Mouse (Mus musculus) retina, postnatal 7 days (tissue): ENCODE data around the gene Retreg3.

Experiments used
- DNase-seq: peaks from one replicate; pipeline ENCODE4 v3.0.0-alpha.2; 2012; ENCODE audit warnings: low read depth, low spot score

The Retreg3 gene

DNA sequence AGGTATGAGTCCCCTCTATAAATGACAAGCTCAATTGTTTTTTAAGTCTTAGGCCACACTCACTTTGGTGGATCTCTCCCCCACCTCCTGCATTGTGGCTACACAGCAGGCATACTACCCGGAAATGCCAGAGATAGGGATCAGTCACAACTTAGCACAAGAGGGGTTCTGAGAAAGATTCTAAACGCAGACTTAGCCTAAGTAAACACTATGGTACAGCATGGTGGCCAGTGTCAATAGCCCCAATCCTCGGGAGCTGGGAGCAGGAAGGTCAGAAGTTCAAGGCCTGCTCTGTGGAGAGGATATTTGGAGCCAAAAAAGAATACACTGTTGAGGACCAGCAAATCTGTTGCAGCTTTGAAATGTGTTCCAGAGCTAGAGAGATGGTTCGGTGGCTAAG is 1.6 kb downstream of the Retreg3 start:
- no peak for DNase-seq

DNA sequence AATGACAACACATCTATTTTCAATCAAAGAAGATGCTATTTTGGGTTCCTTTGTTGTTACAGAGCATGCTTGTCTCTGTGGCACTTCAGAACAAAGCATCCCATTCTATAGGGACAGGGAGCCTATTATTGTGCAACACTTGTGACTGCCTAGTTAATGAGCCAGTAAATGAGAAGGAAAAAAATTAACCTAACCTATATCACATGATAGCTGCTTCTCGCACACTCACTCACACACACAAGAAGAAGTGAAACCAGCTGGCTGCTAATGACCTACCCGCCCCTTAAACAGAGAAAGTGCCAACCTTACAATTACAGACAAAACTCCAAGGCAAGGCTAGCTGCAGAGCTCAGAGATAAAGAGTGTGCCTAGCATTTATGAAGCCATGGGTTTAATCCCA is 4.1 kb downstream of the Retreg3 start:
- no peak for DNase-seq

DNA sequence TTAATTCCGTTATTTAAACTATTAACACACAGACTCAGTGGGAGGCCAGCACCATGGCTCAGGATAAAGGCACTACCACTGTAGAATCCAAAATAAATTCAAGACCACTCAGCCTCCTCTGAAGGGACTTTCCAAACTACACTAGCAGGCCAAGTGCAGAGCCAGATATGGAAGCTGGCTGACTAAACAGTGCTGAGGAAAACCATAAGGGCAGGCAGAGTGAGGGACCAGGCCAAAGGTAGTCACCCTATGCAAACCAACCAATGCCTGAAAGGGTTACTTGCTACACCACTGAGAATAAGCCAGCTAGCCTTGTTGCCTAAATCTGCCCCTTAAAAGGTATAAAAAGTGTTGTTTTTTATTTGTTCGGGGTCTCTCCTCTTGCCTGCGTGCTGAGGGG is 7.5 kb downstream of the Retreg3 start:
- no peak for DNase-seq

DNA sequence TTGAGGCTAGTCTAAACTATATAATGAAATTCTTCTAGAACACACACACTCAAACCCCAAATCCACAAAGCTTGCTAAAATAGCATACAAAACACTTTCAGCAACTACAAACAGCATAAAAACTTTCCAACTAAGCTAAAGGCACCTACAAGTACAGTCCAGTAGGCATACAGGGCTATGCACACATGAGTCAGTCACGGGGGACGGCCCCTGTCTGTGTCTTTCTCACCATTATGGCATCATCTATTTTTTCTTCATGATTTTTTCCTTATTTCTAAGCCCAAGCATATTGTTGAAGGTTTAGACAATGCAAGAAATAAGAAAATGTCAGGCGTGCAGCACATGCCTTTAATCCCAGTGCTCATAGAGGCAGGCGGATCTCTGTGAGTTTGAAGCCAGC is 8.5 kb downstream of the Retreg3 start:
- DNase-seq: no peak

DNA sequence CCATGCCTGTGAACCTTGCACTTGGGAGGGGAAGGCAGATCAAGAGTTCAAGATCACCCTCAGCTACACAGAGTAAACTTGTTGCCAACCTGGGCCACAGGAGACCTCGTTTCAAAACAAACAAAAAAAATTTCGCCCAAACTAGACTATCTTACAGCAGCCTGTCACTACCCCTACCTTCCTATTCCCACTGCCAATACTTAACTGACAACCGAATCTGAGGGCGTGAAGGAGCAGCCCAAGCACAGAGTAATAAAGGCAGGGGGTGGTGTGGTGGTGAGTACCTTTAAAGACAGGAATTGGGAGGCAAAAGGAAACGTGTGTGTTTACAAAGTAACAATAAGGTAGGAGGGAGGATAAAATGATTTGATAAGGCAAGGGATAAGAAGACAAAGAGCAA is 9.0 kb downstream of the Retreg3 start:
- DNase-seq: no peak

DNA sequence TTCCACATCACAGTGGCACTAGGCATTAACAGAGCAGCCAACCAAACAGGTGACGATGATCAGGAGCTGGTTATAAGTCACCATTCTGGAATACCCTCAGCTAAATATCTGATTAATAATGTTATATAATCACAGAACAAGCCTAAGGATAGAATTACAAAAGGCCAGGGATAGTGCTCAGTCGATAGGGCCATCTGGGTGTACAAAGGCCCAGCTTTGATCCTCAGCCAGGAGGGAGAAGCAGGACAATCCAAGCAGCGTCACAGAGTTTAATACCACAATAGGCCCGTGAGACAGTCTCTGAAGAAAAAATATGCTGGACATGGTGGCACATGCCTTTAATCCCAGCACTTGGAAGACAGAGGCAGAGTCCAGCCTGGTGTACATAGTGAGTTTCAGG is 10.3 kb downstream of the Retreg3 start:
- DNase-seq: no peak

DNA sequence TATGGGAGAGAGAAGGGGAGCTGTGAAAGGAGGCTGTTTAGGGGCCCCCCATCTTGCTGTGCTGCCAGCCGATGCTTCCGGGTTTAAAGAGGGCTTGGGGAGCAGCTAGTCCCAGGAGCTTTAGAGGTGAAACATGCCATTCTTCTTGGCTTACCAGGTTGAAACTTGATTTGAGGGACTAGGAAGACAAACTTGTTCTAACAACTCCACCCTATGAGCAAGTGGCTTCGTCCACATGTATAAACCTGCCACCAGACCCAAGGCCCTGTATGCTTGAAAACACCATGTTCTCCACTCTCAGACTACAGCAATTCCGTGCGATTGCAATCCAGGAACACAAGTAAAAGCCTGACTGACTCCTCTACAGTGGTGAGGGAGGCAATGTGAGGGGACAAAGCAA is 16.7 kb downstream of the Retreg3 start:
- no peak for DNase-seq

DNA sequence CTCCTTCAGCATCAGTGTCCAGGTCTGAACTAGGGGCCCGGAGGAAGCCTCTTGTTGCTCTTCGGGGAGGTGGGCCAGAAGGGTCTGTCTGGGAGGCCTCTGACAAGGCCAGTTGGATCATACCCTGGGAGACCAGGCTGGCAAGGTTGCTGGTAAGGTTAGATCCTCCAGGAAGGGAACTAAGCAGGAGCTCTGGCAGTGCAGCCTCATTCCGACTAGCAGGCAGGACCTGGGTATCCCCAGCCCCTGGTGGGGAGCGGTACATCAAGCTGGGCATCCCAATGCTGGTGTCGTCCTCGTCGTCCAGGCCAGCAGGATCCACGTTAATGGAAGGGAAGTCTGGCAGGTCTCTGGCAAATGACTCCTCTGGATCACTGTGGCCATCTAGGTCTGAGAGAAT is 21.5 kb downstream of the Retreg3 start:
- DNase-seq: no peak

DNA sequence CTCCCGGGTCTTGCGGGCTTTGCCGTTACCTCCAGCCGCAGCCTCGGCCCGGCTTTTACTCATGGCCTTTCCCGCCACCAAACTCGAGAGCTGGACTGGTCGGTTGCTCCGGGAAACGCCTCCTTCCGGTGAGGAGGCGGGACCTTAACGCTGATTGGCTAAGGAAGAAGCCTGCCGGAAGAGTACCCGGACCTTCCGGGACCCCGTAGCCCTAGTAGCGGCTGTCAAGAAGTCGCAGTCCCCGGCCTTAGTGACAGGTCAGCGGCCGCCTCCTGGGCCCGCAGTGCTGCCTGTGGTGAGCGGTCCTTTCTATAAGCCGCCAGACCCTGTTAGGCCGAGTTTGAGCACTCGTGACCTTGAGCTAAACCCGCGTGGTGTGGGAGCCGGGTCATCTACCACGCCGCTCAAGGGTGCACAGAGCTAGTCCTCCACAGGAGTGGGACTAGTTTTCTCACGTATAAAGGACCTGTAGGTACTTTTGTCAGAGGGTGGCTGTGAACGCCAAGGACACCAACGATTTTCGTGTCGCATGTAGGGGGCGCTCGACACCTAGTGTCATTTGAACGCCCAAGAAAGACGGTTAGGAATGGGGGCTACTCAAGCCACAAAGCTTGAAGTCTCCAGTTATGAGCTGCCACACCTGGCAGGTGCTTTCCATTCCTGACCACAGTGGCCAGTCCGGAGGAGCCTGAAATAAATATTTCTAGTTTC is 24.2 kb downstream of the Retreg3 start, which contains the start of gene Psmc3ip:
TSS of gene Psmc3ip (minus strand) at position 123 of the 711 bp plus-strand sequence.
- DNase-seq: peak; percentile 93

DNA sequence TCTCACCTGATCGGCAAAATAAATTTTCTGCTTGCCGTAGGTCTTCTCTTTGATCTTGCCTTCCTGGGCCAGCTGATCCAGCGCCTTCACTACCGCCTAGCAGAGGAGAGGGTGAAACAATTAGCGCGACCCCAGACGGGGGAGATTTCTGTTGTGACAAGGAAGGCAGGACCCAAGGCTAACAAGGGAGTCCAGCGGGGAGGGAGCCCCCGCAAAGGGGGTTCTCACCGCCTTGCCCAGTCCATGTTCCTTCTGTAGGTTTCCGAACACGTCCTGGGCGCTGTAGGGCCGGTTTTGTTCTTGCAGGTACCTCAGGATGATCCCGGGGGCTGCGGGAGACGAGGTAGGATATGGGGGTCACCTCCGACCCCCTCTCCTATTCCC is 24.8 kb downstream of the Retreg3 start:
- DNase-seq: no peak

DNA sequence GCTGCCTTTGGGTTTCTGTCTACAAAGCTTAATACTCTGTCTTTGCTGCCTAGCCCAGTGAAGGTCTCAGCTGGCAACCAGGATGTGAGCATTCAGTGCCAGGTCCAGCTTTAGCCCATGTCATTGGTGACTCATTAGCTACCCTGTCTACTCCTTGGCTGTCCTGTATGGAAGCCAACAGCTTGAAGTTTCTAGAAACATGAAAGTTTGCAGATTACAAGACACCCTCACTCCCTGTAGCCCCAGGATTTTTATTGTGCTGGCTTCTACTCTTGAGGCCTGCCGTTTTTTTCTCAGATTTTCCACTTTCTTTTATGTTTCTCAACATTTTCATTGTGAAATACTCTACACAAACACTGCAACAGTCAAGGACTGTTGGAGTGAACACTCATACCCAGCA is 29.8 kb downstream of the Retreg3 start:
- no peak for DNase-seq

DNA sequence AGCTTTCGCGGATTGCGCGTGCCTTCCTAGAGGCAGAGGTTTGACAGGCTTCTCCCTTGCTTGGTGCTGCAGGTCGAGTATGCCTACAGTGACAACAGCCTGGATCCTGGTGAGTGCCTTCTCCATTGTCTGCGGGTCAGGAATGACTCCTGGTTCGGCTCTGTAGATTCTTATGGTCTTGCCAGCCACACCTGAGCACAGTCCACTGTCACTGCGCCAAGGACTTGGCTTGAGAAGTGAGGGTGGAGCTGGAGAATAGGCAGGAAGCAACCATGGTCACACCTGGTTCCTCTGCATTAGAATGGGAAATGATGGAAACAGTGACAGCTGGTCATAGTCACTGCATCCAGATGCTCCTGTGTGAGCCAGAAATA is 32.0 kb downstream of the Retreg3 start:
- DNase-seq: no peak

DNA sequence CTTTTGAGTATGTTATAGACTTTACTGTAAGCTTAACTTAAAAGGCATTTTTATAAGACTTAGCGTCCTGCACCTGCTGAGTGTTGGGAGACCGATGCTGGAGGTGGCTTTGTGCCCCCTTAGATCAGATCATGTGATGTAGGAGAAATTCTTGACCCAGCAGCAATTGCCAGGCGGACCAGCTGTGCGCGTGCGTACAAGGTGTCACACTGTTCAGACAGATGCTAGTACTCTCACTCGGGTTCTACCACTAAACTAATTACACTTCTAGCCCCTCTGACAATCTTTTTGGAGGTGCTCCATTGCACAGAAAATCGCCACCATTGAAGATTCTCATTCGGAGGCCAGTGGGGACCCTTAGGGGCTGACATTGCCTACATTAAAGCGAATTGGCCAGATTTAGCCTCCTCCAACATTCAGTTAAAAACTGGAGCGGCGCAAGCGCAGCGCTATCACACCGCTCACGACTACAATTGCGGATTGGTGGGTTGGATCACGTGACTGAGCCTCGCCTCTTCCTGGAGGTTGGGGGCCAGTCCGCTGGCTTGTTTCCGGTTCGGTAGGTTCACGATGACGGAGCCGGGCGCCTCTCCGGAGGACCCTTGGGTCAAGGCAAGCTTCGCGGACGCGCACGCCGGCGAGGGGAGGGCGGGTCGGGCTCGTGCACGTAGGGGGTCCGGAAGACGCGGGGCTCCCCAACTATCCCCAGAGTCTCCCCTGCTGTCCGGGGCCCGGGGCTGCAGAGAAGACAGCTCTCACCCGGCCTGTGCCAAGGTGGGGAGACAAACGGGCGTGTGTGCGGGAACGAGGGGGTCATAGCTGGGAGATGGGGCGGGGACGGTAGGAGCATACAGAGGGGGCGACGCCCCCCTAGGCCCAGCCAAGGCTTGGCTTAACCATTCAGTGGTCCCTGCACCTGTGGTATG is 32.7 kb downstream of the Retreg3 start, which contains the start of gene Mlx:
TSS of gene Mlx (plus strand) at position 522 of the 926 bp plus-strand sequence.
- DNase-seq: peak; percentile 83

DNA sequence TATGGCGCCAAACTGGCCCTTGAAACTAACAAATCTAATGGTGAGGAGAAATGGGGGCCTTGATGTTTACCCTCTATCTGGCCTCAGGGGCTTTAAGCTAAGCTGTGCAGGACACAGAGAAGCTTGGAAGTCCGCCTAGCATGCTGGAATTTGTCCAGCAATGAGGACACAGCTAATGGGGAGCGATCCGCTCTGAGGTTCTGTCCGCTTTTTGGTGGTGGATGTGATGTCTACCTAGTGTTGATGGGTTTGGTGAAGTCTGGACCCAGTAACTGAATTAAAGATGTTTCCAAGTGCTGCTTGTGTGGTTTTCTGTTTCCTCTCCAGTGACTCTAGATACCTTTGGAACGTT is 33.4 kb downstream of the Retreg3 start:
- no peak for DNase-seq

DNA sequence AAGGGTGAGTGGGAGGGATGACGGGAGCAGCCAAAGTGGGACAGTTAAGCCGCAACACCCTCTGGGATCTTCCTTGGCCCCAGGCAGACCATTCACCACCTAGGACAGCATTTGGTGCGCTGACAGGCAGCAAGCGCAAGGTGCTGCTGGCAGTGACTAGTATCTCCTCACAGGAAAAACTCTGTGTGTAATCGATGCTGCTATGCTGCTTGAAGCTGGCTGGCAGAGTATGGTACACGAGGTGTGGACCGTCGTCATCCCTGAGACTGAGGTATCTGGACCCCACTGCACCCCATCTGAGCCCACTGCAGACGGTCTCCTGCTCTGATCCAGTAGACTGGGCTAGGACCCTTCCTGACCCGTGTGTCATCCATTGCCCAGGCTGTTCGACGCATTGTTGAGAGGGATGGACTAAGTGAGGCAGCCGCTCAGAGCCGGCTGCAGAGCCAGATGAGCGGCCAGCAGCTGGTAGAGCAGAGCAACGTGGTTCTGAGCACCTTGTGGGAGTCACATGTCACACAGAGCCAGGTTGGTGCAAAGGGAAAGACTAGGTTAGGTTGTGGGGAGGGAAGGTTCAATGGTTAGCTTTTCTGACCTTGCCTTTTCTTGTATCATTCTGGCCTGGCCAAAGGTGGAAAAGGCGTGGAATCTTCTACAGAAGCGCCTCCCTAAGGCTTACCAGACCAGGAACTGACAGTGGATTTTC is 33.9 kb downstream of the Retreg3 start:
- no peak for DNase-seq

DNA sequence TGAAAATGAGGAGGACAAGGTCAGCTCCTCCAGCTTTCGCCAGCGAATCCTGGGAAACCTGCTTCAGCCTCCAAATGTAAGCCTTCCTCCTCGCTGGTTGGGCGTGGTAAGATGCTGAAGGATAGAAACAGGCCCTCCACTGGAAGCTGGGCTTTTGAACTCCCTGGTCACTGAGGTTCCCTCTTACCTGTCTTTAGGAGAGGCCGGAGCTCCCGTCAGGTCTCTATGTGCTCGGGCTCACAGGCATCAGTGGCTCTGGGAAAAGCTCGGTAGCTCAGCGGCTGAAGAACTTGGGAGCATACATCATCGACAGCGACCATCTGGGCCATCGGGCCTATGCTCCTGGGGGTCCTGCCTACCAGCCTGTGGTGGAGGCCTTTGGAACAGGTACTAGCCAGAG is 34.9 kb downstream of the Retreg3 start:
- no peak for DNase-seq

DNA sequence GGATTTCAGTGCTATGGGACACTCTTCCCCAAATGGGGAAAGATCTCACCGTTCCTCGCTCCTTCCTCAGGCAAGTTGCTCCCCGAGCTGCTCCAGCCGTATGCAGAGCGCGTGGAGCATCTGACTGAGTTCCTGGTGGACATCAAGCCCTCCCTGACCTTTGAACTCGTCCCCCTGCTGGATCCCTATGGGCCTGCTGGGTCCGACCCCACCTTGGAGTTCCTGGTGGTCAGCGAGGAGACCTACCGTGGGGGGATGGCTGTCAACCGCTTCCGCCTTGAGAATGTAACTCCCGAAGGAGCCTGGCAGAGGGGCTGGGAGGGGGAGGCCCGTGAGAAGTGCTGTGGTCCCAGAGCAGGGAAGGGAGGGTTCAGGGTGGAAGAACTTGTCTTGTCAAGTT is 35.4 kb downstream of the Retreg3 start:
- no peak for DNase-seq

DNA sequence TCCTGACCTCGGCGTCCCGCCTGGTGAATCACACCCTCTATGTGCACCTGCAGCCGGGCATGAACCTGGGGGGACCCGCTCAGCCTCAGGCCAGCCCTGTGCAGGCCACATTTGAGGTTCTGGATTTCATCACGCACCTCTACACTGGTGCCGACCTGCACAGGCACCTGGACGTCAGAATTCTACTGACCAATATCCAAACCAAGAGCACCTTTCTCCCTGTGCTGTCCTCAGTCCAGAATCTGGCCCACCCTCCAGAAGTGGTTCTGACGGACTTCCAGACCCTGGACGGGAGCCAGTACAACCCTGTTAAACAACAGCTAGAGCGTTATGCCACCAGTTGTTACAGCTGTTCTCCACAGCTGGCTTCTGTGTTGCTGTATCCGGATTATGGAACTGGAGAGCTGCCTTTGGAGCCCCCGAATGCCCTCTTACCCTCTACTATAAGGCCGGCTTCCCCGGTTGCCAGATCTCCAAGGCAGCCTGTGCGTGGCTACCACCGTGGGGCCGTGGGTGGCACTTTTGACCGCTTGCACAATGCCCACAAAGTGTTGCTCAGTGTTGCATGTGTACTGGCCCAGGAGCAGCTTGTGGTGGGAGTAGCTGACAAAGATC is 36.5 kb downstream of the Retreg3 start:
- DNase-seq: no peak

DNA sequence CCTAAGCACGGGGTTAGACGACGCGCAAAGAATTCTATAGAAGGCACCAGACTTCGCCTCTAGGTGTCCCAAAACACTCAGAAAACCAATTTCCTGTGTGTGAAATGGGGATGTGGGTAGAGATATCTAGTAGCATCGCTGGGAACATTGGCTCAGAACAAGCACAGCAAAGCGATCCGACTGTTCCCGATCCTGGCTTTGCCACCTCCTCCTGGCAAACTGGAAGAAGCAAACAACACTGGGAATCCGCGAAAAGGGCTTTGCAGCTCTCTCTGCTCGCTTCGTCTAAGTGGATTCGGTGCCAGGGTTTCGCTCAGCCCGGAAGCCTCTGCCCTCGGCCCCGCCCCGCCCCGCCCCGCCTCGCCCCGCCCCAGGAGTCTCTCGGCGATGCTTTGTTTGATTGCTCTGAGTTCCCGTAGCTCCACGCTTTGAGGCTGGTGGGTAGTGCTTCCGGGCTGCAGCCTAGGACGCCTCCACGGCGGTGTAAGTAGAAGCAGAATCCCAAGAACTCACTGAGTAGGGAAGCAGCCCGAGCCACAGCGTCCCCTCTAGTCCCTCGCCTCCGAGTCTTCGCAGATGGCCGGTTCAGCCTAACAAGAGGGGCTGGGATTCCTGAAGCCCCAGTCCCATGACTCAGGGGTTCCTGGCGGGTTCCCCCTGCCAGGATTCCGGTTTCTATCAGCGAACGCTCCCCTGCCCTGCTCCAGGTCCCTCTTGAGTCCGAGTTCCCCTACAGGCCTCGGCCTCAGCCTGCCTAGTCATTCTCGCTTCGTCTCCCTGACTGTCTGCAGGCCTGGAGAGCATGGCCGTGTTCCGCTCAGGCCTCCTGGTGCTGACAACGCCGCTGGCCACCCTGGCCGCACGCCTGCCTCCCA is 37.2 kb downstream of the Retreg3 start, which contains the start of gene Coasy:
TSS of gene Coasy (plus strand) at position 358 of the 875 bp plus-strand sequence.
- DNase-seq: peak; percentile 88

DNA sequence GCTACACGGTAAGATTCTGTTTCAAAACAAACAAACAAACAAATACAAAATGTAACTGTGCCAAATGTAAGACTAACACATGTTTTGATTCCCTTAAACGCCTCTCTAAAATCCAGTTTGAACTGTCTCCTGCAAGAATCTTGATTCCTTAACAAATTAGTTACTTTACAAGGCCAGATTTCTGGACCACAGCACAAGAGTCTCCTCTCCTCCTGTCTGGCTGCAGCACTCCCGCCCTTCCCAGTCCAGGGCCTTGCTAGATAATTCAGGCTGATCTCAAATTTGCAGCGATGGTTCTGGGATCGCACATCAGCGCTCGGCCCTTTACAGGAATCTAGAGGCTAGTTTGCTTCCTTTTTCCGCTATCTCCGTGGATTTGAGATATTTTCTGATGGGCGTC is 38.0 kb downstream of the Retreg3 start:
- DNase-seq: no peak

DNA sequence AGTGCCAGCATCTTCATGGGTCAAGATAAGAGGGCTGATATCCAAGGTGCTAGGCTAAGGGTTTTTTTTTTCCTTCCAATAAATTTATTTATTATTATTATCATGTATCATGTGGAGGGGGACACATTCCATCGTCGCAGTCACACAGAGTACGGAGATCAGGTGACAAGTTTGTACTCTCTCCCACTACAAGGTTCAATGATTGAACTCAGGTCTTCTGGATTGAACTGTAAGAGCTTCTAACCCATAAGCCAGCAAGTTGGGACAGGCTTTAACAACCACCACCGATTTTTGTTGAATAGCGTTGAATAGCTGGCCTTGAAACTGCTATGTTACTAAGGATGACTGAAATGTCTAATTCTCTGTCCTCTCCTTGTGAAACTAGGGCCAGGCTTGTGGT is 39.3 kb downstream of the Retreg3 start:
- no peak for DNase-seq
